Mouse (Mus musculus) heart, embryonic 16.5 days (tissue): ENCODE data around the gene Csn3. TPM values are rescaled to one million over a fixed set of nuclear protein-coding genes. Genes with fewer than 3 reads are reported as not detected.

Experiments
- polyA plus RNA-seq: library from polyadenylated mRNA; unstranded; fragments of >200 nt; fragmentation: Nextera tagmentation; extraction: Ambion mirVana; gene quantifications from 2 replicates; pipeline ENCODE4 v1.2.1, GENCODE M21; 2015

The Csn3 gene
- polyA plus RNA-seq, 1 experiment from 2014 or later, result not detected

Other genes with a start within 250 kb of the Csn3 start
- 0.11 and 0.75 TPM in 2 replicates for gene Csn2, start 225.9 kb upstream of the Csn3 start, polyA plus RNA-seq
- gene Csn1s2a, start 151.0 kb upstream of the Csn3 start, polyA plus RNA-seq, result not detected in 2 replicates
- gene Csn1s2b, start 117.5 kb upstream of the Csn3 start, polyA plus RNA-seq, result not detected in 2 replicates
- gene Prr27, start 99.9 kb upstream of the Csn3 start, polyA plus RNA-seq, result not detected in 2 replicates
- gene Odam, start 40.5 kb upstream of the Csn3 start, polyA plus RNA-seq, result not detected in 2 replicates
- not detected in 2 replicates for gene 2310003L06Rik, start 43.9 kb downstream of the Csn3 start, polyA plus RNA-seq
- gene Gm28434, start 43.9 kb downstream of the Csn3 start, polyA plus RNA-seq, result not detected in 2 replicates
- gene Cabs1, start 53.9 kb downstream of the Csn3 start, polyA plus RNA-seq, result not detected in 2 replicates
- gene Smr3a, start 77.0 kb downstream of the Csn3 start, polyA plus RNA-seq, result not detected in 2 replicates
- not detected in 2 replicates for gene Smr2, start 161.0 kb downstream of the Csn3 start, polyA plus RNA-seq
- not detected in 2 replicates for gene Gm11116, start 186.0 kb downstream of the Csn3 start, polyA plus RNA-seq
- not detected in 2 replicates for gene Gm11115, start 228.5 kb downstream of the Csn3 start, polyA plus RNA-seq